Mouse (Mus musculus): ENCODE data around the gene Zscan26. TPM values are rescaled to one million over a fixed set of nuclear protein-coding genes. Genes with fewer than 3 reads are reported as not detected.
"Not testable (repeated sequence)": the region's sequence is repeated elsewhere in the genome, so short reads cannot be mapped to it uniquely, and the experiment has no call there.

Gene Zscan26
- polyA plus RNA-seq, 1 experiment from 2014 or later, result 25.4 TPM

DNA sequence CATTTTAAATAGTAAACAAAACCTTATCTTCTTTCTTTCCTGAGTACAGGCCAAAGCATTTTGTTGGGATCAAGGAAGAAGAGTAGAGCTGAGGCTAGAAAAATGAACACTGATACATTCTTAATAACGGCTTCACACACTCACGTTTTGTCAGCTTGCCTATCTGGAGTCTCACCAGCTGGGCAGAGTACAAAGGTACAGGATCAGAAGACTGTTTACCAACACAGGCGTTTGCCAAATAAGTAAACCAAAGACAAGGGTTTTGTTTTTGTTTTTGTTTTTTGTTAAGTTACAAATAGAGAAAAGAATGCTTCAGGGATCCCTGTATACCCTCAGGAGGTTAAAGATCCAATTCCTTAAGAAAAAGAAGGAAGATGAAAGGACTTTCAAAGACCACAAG lies 52.4 kb downstream of the Zscan26 start:
- H3K4me2 ChIP-seq, result peak overlapping the region; percentile 86
- H3K4me3 ChIP-seq, result peak overlapping the region; percentile 82
- 78% methylated on average over 3 of the region's 3 CpGs for WGBS
- H3K9ac ChIP-seq, result peak overlapping the region; percentile 85
- H3K4me1 ChIP-seq, result peaks cover 18% of the 10 kb centered on the region
- H3K36me3 ChIP-seq (ENCODE audit: poor library complexity, severe bottlenecking), result peaks cover 22% of the 10 kb centered on the region
- 0 out of 2 replicates have a peak, but pooled peaks cover 8% of the 10 kb centered on the region for H3K27me3 ChIP-seq
- H3K9me3 ChIP-seq (replicated peaks), result no peaks in the 10 kb centered on the region
- H3K27ac ChIP-seq, result no peak overlapping the region
- ATAC-seq, result no peak

DNA sequence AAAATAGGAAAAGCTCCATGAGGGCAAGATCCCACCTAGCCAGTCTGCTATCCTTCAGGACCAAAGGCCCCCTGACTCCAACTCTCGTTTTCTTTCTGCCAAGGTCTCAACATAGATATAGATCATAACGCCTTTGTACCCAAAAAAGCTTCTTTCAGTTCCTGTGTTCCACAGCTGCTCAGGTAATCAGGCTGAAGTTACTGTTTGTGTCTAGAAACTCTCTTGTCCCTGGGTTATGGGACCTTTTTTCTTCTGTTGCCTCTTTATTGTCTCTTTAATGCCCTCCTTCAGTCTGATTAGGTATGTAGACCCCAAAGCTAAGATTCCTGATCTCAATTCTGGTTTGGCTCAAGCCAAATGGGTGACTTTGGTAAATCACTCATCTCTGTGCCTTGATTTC lies 56.0 kb downstream of the Zscan26 start:
- Histone ChIP-seq H3K27me3 (no peaks in the 10 kb centered on the region), H3K27ac (no peak overlapping the region), H3K4me2 (no peak overlapping the region), H3K4me3 (no peak overlapping the region), H3K9ac (no peak overlapping the region), H3K9me3 (replicated peaks) (no peaks in the 10 kb centered on the region), H3K36me3 (ENCODE audit: poor library complexity, severe bottlenecking) (peaks cover 51% of the 10 kb centered on the region), H3K4me1 (peaks cover 18% of the 10 kb centered on the region)
- WGBS, result 90% methylated on average over 2 of the region's 2 CpGs
- no peak for ATAC-seq

DNA sequence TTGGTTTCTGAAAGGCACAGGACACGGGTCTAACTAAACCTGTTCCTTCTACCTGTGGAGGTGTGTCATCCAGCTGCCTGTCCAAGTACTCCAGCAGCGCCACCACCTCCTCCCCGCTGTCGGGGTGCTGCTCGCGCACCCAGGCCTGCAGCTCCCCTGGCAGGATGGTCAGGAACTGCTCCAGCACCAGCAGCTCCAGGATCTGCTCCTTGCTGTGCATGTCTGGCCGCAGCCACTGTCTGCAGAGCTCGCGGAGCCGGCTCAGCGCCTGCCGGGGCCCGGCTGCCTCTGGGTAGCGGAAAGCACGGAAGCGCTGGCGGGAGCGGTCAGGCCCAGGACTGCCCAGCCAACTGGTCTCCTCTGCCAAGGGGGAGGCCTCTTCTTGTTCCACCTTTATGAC lies 57.5 kb downstream of the Zscan26 start:
- peak; percentile 50; the same call in 1 of the 2 replicates for ATAC-seq
- H3K4me3 ChIP-seq; H3K4me2 ChIP-seq; H3K9me3 ChIP-seq (replicated peaks); H3K9ac ChIP-seq; H3K27me3 ChIP-seq; H3K27ac ChIP-seq: not testable (repeated sequence)
- Histone ChIP-seq H3K4me1 (peaks cover 12% of the 10 kb centered on the region), H3K36me3 (ENCODE audit: poor library complexity, severe bottlenecking) (peaks cover 66% of the 10 kb centered on the region)
- 99% methylated on average over 13 of the region's 18 CpGs for WGBS

DNA sequence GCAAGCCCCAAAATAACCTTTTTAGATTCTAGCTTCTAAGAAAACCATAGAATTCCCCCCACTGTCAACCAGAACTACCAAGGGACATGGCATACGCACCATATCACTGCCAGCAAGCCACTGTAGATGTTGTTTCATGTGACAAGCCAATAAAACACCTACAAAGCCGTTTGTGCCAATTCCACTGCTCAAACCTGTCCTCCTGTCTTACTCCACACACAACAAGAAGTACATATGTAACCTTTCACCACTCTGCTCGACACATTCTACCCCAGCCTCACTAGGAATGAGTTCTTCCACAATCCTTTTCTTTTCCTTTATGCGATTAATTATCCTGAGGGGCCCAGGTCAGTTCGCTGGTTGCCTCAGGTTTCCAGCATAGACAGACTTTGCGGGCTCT lies 57.9 kb downstream of the Zscan26 start:
- no peak overlapping the region for H3K27ac ChIP-seq
- peaks cover 70% of the 10 kb centered on the region for H3K36me3 ChIP-seq (ENCODE audit: poor library complexity, severe bottlenecking)
- no peak overlapping the region for H3K9ac ChIP-seq
- H3K4me2 ChIP-seq, result no peak overlapping the region
- H3K4me3 ChIP-seq, result no peak overlapping the region
- no peak for ATAC-seq
- no peaks in the 10 kb centered on the region for H3K27me3 ChIP-seq
- H3K9me3 ChIP-seq (replicated peaks), result no peaks in the 10 kb centered on the region
- WGBS, result 94% methylated on average over 6 of the region's 6 CpGs
- H3K4me1 ChIP-seq, result peaks cover 8% of the 10 kb centered on the region; the same call in 1 of the 2 replicates

DNA sequence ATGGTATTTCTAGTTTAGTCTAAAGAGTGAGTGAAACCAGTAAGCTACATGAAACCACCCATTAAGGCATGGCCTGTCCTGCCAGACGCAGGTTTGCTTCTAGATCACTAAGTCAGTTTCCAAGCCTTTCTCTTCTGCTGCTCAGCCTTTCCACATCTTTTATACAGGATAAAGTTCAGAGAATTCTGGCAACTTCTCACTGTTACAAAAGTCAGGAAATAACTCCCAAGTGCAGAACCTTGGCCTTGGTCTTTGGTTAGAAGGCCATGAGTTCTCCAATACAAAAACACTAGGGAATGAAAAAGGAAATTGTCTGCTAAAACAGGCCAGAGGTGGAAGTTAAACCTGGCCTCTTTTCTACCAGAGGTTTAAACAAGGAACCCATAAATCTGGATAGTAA lies 58.3 kb downstream of the Zscan26 start:
- ATAC-seq, result no peak
- Histone ChIP-seq H3K9ac (no peak overlapping the region), H3K4me1 (peaks cover 8% of the 10 kb centered on the region; the same call in 1 of the 2 replicates), H3K4me3 (no peak overlapping the region), H3K36me3 (ENCODE audit: poor library complexity, severe bottlenecking) (peaks cover 74% of the 10 kb centered on the region), H3K27ac (no peak overlapping the region), H3K4me2 (no peak overlapping the region), H3K9me3 (replicated peaks) (no peaks in the 10 kb centered on the region), H3K27me3 (no peaks in the 10 kb centered on the region)
- WGBS, result 88% methylated on average over 1 of the region's 1 CpGs

MicroRNAs encoded within 50 kb of the gene (microRNA counts, 519-probe panel; counts per million panel counts)
- microRNA mmu-miR-1896, result 4,303 counts per million, percentile 82 among the panel's probes with 10 or more counts

Small RNA genes within 50 kb of the gene (microRNA-seq; reads per million reads assigned to microRNA genes)
- not detected for gene Mir1896
- not detected for gene Mir6942

Other genes starting within 250 kb of the Zscan26 start
- gene Gpx5, start 161.0 kb downstream of the Zscan26 start, polyA plus RNA-seq (2015; fragmentation: Nextera tagmentation; extraction: Ambion mirVana), result not detected in 2 replicates
- not detected in 2 replicates for gene Gpx6, start 141.6 kb downstream of the Zscan26 start, polyA plus RNA-seq (2015; fragmentation: Nextera tagmentation; extraction: Ambion mirVana)
- gene Olfr1367, start 106.8 kb downstream of the Zscan26 start, polyA plus RNA-seq (2015; fragmentation: Nextera tagmentation; extraction: Ambion mirVana), result not detected in 2 replicates
- 16.4 and 18.1 TPM in 2 replicates for gene Zscan12, start 90.9 kb downstream of the Zscan26 start, polyA plus RNA-seq (2015; fragmentation: Nextera tagmentation; extraction: Ambion mirVana)
- gene Zkscan3, start 51.0 kb downstream of the Zscan26 start, polyA plus RNA-seq (2015; fragmentation: Nextera tagmentation; extraction: Ambion mirVana), result 97.9 and 98.4 TPM in 2 replicates
- 3.7 and 4.4 TPM in 2 replicates for gene Pgbd1, start 12.7 kb downstream of the Zscan26 start, polyA plus RNA-seq (2015; fragmentation: Nextera tagmentation; extraction: Ambion mirVana)
- gene Nkapl, start 14.8 kb upstream of the Zscan26 start, polyA plus RNA-seq (2015; fragmentation: Nextera tagmentation; extraction: Ambion mirVana), result 2.9 and 3.5 TPM in 2 replicates
- gene Zkscan4, start 25.2 kb upstream of the Zscan26 start, polyA plus RNA-seq (2015; fragmentation: Nextera tagmentation; extraction: Ambion mirVana), result 7.3 and 7.7 TPM in 2 replicates
- gene Gm10065, start 25.7 kb upstream of the Zscan26 start, polyA plus RNA-seq (2015; fragmentation: Nextera tagmentation; extraction: Ambion mirVana), result not detected in 2 replicates
- gene AK157302, start 41.5 kb upstream of the Zscan26 start, polyA plus RNA-seq (2015; fragmentation: Nextera tagmentation; extraction: Ambion mirVana), result 0.21 and 0.54 TPM in 2 replicates
- 7.5 TPM in 2 replicates for gene Gm11273, start 47.7 kb upstream of the Zscan26 start, polyA plus RNA-seq (2015; fragmentation: Nextera tagmentation; extraction: Ambion mirVana)
- gene Zkscan8, start 77.4 kb upstream of the Zscan26 start, polyA plus RNA-seq (2015; fragmentation: Nextera tagmentation; extraction: Ambion mirVana), result 6.1 and 7.4 TPM in 2 replicates
- 0.17 and 0.33 TPM in 2 replicates for gene Olfr1366, start 89.1 kb upstream of the Zscan26 start, polyA plus RNA-seq (2015; fragmentation: Nextera tagmentation; extraction: Ambion mirVana)
- not detected in 2 replicates for gene Olfr1535, start 106.2 kb upstream of the Zscan26 start, polyA plus RNA-seq (2015; fragmentation: Nextera tagmentation; extraction: Ambion mirVana)
- gene Olfr1364, start 128.0 kb upstream of the Zscan26 start, polyA plus RNA-seq (2015; fragmentation: Nextera tagmentation; extraction: Ambion mirVana), result not detected in 2 replicates
- not detected in 2 replicates for gene Olfr1362, start 160.3 kb upstream of the Zscan26 start, polyA plus RNA-seq (2015; fragmentation: Nextera tagmentation; extraction: Ambion mirVana)
- gene Olfr11, start 188.8 kb upstream of the Zscan26 start, polyA plus RNA-seq (2015; fragmentation: Nextera tagmentation; extraction: Ambion mirVana), result not detected in 2 replicates
- not detected in 2 replicates for gene Olfr1361, start 209.7 kb upstream of the Zscan26 start, polyA plus RNA-seq (2015; fragmentation: Nextera tagmentation; extraction: Ambion mirVana)
- gene Olfr1360, start 223.7 kb upstream of the Zscan26 start, polyA plus RNA-seq (2015; fragmentation: Nextera tagmentation; extraction: Ambion mirVana), result not detected in 2 replicates
- not detected in 2 replicates for gene Olfr1359, start 244.4 kb upstream of the Zscan26 start, polyA plus RNA-seq (2015; fragmentation: Nextera tagmentation; extraction: Ambion mirVana)

Measured in forebrain, embryonic 13.5 days (tissue).